Mouse (Mus musculus) forebrain, embryonic 13.5 days (tissue): ENCODE results near the gene Ift43. TPM values are rescaled to one million over a fixed set of nuclear protein-coding genes. Genes with fewer than 3 reads are reported as not detected.

Source experiments
- ATAC-seq: fragments of 200-750 bp; cut with Nextera tagmentation; 2 replicates; pipeline ENCODE4 v1.8.0; 2017
- H3K27ac ChIP-seq: fragments of 300-500 bp; sonication (generic); 2 replicates; pipeline ENCODE4 v1.5.1; 2015; ENCODE audit warnings: inconsistent platforms, mild to moderate bottlenecking, moderate library complexity
- H3K27me3 ChIP-seq: fragments of 300-500 bp; sonication (generic); 2 replicates; pipeline ENCODE4 v1.6.1; 2015; ENCODE audit warnings: mild to moderate bottlenecking, inconsistent platforms
- H3K36me3 ChIP-seq: fragments of 300-500 bp; sonication (generic); 2 replicates; pipeline ENCODE4 v1.6.1; 2015; ENCODE audit warnings: mild to moderate bottlenecking, inconsistent platforms; ENCODE audit not compliant: poor library complexity, severe bottlenecking
- H3K4me1 ChIP-seq: fragments of 300-500 bp; sonication (generic); 2 replicates; pipeline ENCODE4 v1.6.1; 2015; ENCODE audit warnings: inconsistent platforms
- H3K4me2 ChIP-seq: fragments of 300-500 bp; sonication (generic); 2 replicates; pipeline ENCODE4 v1.6.1; 2015; ENCODE audit warnings: inconsistent platforms, mild to moderate bottlenecking, moderate library complexity
- H3K4me3 ChIP-seq: fragments of 300-500 bp; sonication (generic); 2 replicates; pipeline ENCODE4 v1.5.1; 2015; ENCODE audit warnings: mild to moderate bottlenecking, inconsistent platforms
- H3K9ac ChIP-seq: fragments of 300-500 bp; sonication (generic); 2 replicates; pipeline ENCODE4 v1.6.1; 2015; ENCODE audit warnings: mild to moderate bottlenecking, inconsistent platforms
- H3K9me3 ChIP-seq: fragments of 300-500 bp; sonication (generic); replicated peaks from 2 replicates; pipeline ENCODE4 v1.6.1; 2016; ENCODE audit warnings: inconsistent platforms
- WGBS: fragments of 180-500 bp; shearing (Covaris S2); methylation state at CpG from one replicate; pipeline ENCODE4 v1.1.7; 2015; 5-methylcytosine and 5-hydroxymethylcytosine counted together
- polyA plus RNA-seq: library from polyadenylated mRNA; unstranded; fragments of >200 nt; fragmentation: Nextera tagmentation; extraction: Ambion mirVana; gene quantifications from 2 replicates; pipeline ENCODE4 v1.2.1, GENCODE M21; 2015

Gene Ift43
- polyA plus RNA-seq, 1 experiment from 2014 or later, result 104 TPM

DNA sequence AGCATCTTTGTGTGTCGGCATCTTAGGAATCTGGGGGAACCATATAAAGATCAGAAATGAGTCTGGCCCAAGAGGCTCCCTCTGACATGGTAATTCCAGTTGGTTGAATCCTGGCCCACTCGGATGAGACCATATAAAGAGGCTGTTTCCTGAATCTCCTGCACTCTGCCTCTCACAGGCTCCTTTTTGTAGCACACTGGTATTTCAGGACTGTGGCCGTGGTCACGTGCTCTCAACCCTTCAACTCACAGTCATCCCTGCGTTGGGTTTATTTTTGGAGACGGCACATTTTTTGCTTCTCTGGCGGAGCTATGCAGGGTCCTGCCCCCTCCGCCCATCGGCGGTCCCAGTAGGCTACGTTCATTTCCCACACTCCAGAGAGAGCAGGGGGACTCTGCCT lies 22.0 kb downstream of the Ift43 start:
- H3K4me1 ChIP-seq, result peaks cover 20% of the 10 kb centered on the region
- no peak for ATAC-seq
- H3K4me2 ChIP-seq, result no peak overlapping the region
- WGBS, result 81% methylated on average over 11 of the region's 11 CpGs
- no peak overlapping the region for H3K9ac ChIP-seq
- 0 out of 2 replicates have a peak, but pooled peaks cover 4% of the 10 kb centered on the region for H3K36me3 ChIP-seq
- H3K9me3 ChIP-seq, result no peaks in the 10 kb centered on the region
- H3K27me3 ChIP-seq, result no peaks in the 10 kb centered on the region
- H3K4me3 ChIP-seq, result no peak overlapping the region
- H3K27ac ChIP-seq, result no peak overlapping the region

DNA sequence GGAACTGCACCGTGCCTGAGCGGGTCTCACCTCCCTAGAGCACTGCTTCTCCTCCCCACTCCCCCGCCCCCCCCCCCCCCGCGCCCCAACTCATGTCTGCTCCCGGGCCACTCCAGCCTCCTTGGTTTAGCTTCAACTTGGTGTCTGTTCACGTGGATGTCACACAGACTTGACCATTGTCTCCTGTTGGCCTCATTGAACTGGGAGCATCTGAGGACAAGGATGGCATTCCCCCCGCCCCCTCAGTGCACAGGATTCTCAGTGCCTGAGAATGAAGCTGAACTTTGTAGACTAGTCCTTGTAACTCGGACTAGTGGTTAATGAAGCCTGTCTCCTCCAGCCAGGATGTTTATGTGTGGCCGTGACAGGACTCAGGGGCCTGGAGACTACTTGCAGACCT lies 23.2 kb downstream of the Ift43 start:
- Histone ChIP-seq H3K9ac (no peak overlapping the region), H3K4me3 (no peak overlapping the region), H3K27ac (no peak overlapping the region), H3K36me3 (0 out of 2 replicates have a peak, but pooled peaks cover 4% of the 10 kb centered on the region), H3K4me2 (no peak overlapping the region), H3K27me3 (no peaks in the 10 kb centered on the region), H3K9me3 (no peaks in the 10 kb centered on the region), H3K4me1 (peaks cover 20% of the 10 kb centered on the region)
- ATAC-seq, result no peak
- 82% methylated on average over 8 of the region's 10 CpGs for WGBS

DNA sequence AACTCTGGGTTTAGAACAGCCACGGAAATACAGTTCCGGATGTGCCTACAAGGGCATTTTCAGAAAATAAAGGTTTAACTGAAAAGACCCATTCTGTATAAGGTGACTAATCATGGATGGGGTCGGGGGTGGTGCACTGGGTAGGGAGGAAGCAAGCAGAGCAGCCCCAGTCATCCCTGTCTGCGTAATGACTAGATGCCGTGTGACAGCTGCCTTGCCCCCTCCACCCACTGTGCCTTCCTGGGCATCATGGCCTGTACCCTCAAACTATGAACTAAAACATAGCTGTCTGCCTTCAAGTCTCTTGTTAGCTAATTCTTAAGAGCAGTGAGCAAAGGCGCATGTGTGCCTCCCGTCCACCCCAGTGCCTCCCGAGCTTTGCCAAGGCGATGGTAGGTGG lies 23.7 kb downstream of the Ift43 start:
- WGBS, result 94% methylated on average over 9 of the region's 9 CpGs
- no peaks in the 10 kb centered on the region for H3K27me3 ChIP-seq
- no peak overlapping the region for H3K27ac ChIP-seq
- 0 out of 2 replicates have a peak, but pooled peaks cover 4% of the 10 kb centered on the region for H3K36me3 ChIP-seq
- H3K9me3 ChIP-seq, result no peaks in the 10 kb centered on the region
- no peak overlapping the region for H3K9ac ChIP-seq
- no peak for ATAC-seq
- peaks cover 20% of the 10 kb centered on the region for H3K4me1 ChIP-seq
- no peak overlapping the region for H3K4me2 ChIP-seq
- H3K4me3 ChIP-seq, result no peak overlapping the region

DNA sequence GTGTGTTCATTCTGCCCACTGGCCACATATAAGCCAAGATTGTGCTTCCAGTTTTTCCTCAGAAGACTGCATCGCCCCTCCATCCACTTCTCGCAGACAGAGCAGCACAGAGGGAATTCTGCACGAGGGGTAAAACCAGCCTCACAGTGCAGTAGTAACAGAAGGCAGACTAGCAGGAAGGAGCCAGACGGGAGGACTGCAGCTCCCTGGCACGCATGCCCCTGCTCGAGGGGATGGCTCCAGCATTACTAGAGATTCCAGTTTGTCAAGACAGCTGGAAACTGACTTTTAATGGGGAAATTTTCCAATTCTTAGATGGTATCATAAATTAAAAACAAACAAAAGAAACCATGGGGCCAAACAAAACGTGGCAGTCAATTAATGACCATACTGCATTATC lies 25.3 kb downstream of the Ift43 start:
- peak; percentile 53; the same call in 1 of the 2 replicates for ATAC-seq
- Histone ChIP-seq H3K4me2 (no peak overlapping the region), H3K4me3 (no peak overlapping the region), H3K9me3 (no peaks in the 10 kb centered on the region), H3K36me3 (0 out of 2 replicates have a peak, but pooled peaks cover 12% of the 10 kb centered on the region), H3K27ac (no peak overlapping the region), H3K27me3 (no peaks in the 10 kb centered on the region), H3K4me1 (peaks cover 19% of the 10 kb centered on the region), H3K9ac (no peak overlapping the region)
- WGBS, result 85% methylated on average over 7 of the region's 7 CpGs

DNA sequence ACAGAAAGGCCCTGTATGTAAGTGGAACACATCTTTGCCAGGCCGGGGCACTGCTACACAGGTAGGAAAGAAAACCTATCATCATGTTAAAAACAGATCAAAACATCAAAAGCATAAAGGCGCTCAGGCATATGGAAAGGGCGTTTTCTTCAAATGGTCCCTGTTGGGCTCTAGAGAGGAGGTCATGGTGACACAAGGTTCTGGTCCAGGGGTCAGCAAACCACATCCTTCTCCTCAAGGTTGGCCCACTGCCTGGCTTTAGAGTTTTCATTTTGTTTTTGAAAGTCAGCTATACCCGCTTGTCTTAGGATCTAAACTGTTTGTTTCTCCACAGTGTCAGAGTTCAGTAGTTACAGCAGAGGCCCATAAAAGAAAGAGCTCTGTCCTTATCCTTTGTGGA lies 27.2 kb downstream of the Ift43 start:
- WGBS, result 91% methylated on average over 4 of the region's 4 CpGs
- Histone ChIP-seq H3K9ac (no peak overlapping the region), H3K27me3 (no peaks in the 10 kb centered on the region), H3K4me3 (no peak overlapping the region), H3K4me2 (no peak overlapping the region), H3K36me3 (0 out of 2 replicates have a peak, but pooled peaks cover 16% of the 10 kb centered on the region), H3K4me1 (no peaks in the 10 kb centered on the region; the same call in 1 of the 2 replicates), H3K27ac (no peak overlapping the region), H3K9me3 (no peaks in the 10 kb centered on the region)
- no peak for ATAC-seq

- 0 out of 2 replicates have a peak, but pooled peaks cover 16% of the 10 kb centered on the region for H3K36me3 ChIP-seq
- H3K9me3 ChIP-seq, result no peaks in the 10 kb centered on the region
- H3K27ac ChIP-seq, result no peak overlapping the region
- no peaks in the 10 kb centered on the region for H3K4me1 ChIP-seq
- H3K27me3 ChIP-seq, result no peaks in the 10 kb centered on the region
- no peak overlapping the region for H3K4me3 ChIP-seq
- WGBS, result 88% methylated on average over 2 of the region's 2 CpGs
- no peak for ATAC-seq
- no peak overlapping the region for H3K4me2 ChIP-seq
- H3K9ac ChIP-seq, result no peak overlapping the region
Measured at GRCm38 (mm10) chr12:86110637-86111036, 28.3 kb downstream of the Ift43 start.

DNA sequence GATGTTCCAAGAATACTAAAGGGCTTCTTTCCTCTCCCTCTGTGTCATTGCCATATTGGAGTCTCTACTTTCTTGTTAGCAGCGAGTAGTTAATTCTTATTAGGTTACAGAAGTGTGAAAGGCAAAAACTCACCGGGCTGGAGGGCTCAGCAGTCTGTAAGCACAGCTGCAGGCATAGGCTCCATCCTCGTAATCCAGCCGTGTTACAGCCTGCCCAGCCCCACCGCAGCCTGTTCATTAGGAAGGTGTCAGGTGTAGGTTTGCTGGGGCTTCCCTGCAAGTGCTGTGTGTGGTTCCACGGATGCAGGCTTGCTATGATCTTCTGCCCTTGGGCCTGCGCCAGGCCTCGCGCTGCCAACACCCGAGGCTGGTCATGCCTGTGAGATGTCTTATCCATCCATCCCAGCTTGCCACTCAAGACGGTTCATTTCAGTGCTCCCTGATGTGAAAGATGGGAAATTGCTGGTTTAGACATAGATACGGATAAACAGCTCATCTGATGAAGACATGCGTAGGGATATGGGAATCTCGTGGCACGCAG lies 34.0 kb downstream of the Ift43 start:
- Histone ChIP-seq H3K9ac (no peak overlapping the region), H3K27me3 (no peaks in the 10 kb centered on the region), H3K36me3 (0 out of 2 replicates have a peak, but pooled peaks cover 12% of the 10 kb centered on the region), H3K4me2 (no peak overlapping the region), H3K27ac (no peak overlapping the region), H3K9me3 (no peaks in the 10 kb centered on the region), H3K4me1 (no peaks in the 10 kb centered on the region), H3K4me3 (no peak overlapping the region)
- no peak for ATAC-seq
- 83% methylated on average over 15 of the region's 15 CpGs for WGBS

- Histone ChIP-seq H3K4me2 (no peak overlapping the region), H3K9me3 (no peaks in the 10 kb centered on the region), H3K4me1 (0 out of 2 replicates have a peak, but pooled peaks cover 5% of the 10 kb centered on the region), H3K27ac (no peak overlapping the region), H3K9ac (no peak overlapping the region), H3K4me3 (no peak overlapping the region), H3K36me3 (no peaks in the 10 kb centered on the region), H3K27me3 (no peaks in the 10 kb centered on the region)
- 75% methylated on average over 6 of the region's 6 CpGs for WGBS
- no peak for ATAC-seq
Measured at GRCm38 (mm10) chr12:86124016-86124415, 41.7 kb downstream of the Ift43 start.

GRCm38 (mm10) chr12:86128122-86128521 lies 45.8 kb downstream of the Ift43 start:
- H3K4me2 ChIP-seq, result no peak overlapping the region
- H3K36me3 ChIP-seq, result no peaks in the 10 kb centered on the region
- no peak overlapping the region for H3K9ac ChIP-seq
- no peak overlapping the region for H3K4me3 ChIP-seq
- H3K9me3 ChIP-seq, result no peaks in the 10 kb centered on the region
- no peak for ATAC-seq
- H3K4me1 ChIP-seq, result 0 out of 2 replicates have a peak, but pooled peaks cover 5% of the 10 kb centered on the region
- H3K27ac ChIP-seq, result no peak overlapping the region
- no peaks in the 10 kb centered on the region for H3K27me3 ChIP-seq
- 88% methylated on average over 6 of the region's 6 CpGs for WGBS

GRCm38 (mm10) chr12:86129005-86129404 lies 46.7 kb downstream of the Ift43 start:
- H3K9ac ChIP-seq, result no peak overlapping the region
- ATAC-seq, result no peak
- H3K27ac ChIP-seq, result no peak overlapping the region
- no peaks in the 10 kb centered on the region for H3K9me3 ChIP-seq
- no peaks in the 10 kb centered on the region for H3K27me3 ChIP-seq
- H3K4me3 ChIP-seq, result no peak overlapping the region
- 89% methylated on average over 8 of the region's 8 CpGs for WGBS
- H3K36me3 ChIP-seq, result no peaks in the 10 kb centered on the region
- no peak overlapping the region for H3K4me2 ChIP-seq
- 0 out of 2 replicates have a peak, but pooled peaks cover 4% of the 10 kb centered on the region for H3K4me1 ChIP-seq

DNA sequence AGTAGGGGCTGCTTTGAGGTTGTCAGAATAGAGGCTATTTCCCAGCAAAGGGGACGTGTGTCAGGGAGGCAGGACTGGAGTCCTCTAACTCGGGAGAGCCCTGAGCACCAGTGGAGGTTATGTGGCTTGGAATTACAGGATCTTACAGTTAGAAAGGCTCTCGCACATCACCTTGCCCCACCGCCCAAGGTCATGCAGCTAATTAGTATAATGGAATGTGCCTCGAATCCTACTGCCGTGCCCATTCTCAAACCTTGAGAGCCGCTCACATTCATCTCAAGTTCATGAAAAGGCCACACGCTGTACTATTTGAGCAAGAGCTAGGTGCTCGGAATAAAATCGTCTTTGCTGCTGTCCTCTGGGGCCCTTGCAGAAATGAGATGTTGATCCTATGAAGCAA lies 47.4 kb downstream of the Ift43 start:
- H3K36me3 ChIP-seq, result no peaks in the 10 kb centered on the region
- no peaks in the 10 kb centered on the region for H3K27me3 ChIP-seq
- no peaks in the 10 kb centered on the region for H3K4me1 ChIP-seq
- H3K9me3 ChIP-seq, result no peaks in the 10 kb centered on the region
- no peak overlapping the region for H3K4me2 ChIP-seq
- WGBS, result 65% methylated on average over 10 of the region's 10 CpGs
- no peak overlapping the region for H3K4me3 ChIP-seq
- no peak overlapping the region for H3K27ac ChIP-seq
- ATAC-seq, result no peak
- no peak overlapping the region for H3K9ac ChIP-seq

DNA sequence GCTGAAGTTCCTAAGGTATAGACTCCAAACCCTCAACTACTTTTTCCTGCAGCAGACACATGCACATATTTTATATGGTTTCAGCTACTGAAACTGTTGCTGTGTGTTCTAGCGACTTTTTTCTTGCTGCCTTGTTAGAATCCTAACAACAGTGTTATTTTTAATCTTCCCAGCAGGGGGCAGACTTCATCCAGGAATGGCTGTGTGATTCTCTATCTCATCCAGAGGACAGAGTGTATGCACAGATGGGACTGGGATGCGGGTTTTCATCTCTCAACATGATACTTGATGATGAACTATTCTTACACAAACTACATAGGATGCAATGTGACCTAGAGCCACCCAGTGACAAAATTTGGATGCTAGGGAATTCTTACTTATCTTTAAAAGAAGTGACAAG lies 50.5 kb downstream of the Ift43 start:
- 25% methylated on average over 2 of the region's 2 CpGs for WGBS
- no peak overlapping the region for H3K9ac ChIP-seq
- H3K9me3 ChIP-seq, result no peaks in the 10 kb centered on the region
- no peak overlapping the region for H3K4me2 ChIP-seq
- no peaks in the 10 kb centered on the region for H3K27me3 ChIP-seq
- H3K27ac ChIP-seq, result no peak overlapping the region
- H3K4me1 ChIP-seq, result 0 out of 2 replicates have a peak, but pooled peaks cover 6% of the 10 kb centered on the region
- peak; percentile 59; the same call in 1 of the 2 replicates for ATAC-seq
- H3K4me3 ChIP-seq, result no peak overlapping the region
- no peaks in the 10 kb centered on the region for H3K36me3 ChIP-seq

DNA sequence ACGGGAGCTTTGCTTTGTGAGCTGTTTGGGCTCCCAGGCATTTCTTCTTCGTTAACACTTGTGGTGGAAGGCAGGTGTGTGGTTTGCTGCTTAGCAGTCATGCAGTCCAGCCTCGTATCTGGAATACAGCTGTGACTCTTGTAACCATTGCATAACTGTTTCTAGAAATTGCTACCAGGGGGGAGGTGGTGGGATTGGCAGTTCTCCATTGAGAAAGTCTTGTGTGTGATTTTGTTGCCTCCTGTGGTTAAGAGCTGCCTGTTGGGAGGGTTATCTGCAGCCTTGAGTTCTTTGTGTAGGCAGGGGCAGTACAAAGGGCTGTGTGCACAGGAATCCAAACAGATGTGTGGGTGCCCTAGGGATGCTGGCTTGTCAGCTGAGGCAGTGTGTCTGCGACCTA lies 53.4 kb downstream of the Ift43 start:
- 59% methylated on average over 4 of the region's 4 CpGs for WGBS
- Histone ChIP-seq H3K4me1 (0 out of 2 replicates have a peak, but pooled peaks cover 6% of the 10 kb centered on the region), H3K27me3 (no peaks in the 10 kb centered on the region), H3K4me2 (no peak overlapping the region), H3K36me3 (peaks cover 11% of the 10 kb centered on the region), H3K9me3 (no peaks in the 10 kb centered on the region), H3K27ac (no peak overlapping the region), H3K9ac (no peak overlapping the region), H3K4me3 (no peak overlapping the region)
- ATAC-seq, result no peak
